Mouse (Mus musculus) embryonic facial prominence, embryonic 12.5 days (tissue): ENCODE results near the gene Txndc8. TPM values are rescaled to one million over a fixed set of nuclear protein-coding genes. Genes with fewer than 3 reads are reported as not detected.

ENCODE experiments used
- ATAC-seq: fragments of 200-750 bp; cut with Nextera tagmentation; 2 replicates; pipeline ENCODE4 v1.8.0; 2017; ENCODE audit not compliant: insufficient number of reproducible peaks, insufficient read depth, low FRiP score, low TSS enrichment
- H3K27ac ChIP-seq: fragments of 300-500 bp; sonication (generic); 2 replicates; pipeline ENCODE4 v1.5.1; 2016; ENCODE audit warnings: mild to moderate bottlenecking
- H3K27me3 ChIP-seq: fragments of 300-500 bp; sonication (generic); 2 replicates; pipeline ENCODE4 v1.6.1; 2016; ENCODE audit warnings: mild to moderate bottlenecking, moderate library complexity
- H3K36me3 ChIP-seq: fragments of 300-500 bp; sonication (generic); 2 replicates; pipeline ENCODE4 v1.6.1; 2016; ENCODE audit warnings: mild to moderate bottlenecking
- H3K4me1 ChIP-seq: fragments of 300-500 bp; sonication (generic); 2 replicates; pipeline ENCODE4 v1.6.1; 2016
- H3K4me2 ChIP-seq: fragments of 300-500 bp; sonication (generic); replicated peaks from 2 replicates; pipeline ENCODE4 v1.6.1; 2016; ENCODE audit warnings: mild to moderate bottlenecking, moderate library complexity
- H3K4me3 ChIP-seq: fragments of 300-500 bp; sonication (generic); 2 replicates; pipeline ENCODE4 v1.5.1; 2016; ENCODE audit warnings: mild to moderate bottlenecking
- H3K9ac ChIP-seq: fragments of 300-500 bp; sonication (generic); 2 replicates; pipeline ENCODE4 v1.6.1; 2016; ENCODE audit warnings: mild to moderate bottlenecking, moderate library complexity
- H3K9me3 ChIP-seq: fragments of 300-500 bp; sonication (generic); 2 replicates; pipeline ENCODE4 v1.6.1; 2016; ENCODE audit warnings: mild to moderate bottlenecking, moderate library complexity
- WGBS: fragments of 180-500 bp; shearing (Covaris S2); methylation state at CpG from one replicate; pipeline ENCODE4 v1.1.7; 2016; 5-methylcytosine and 5-hydroxymethylcytosine counted together
- polyA plus RNA-seq: library from polyadenylated mRNA; unstranded; fragments of >200 nt; fragmentation: Nextera tagmentation; extraction: Ambion mirVana; gene quantifications from 2 replicates; pipeline ENCODE4 v1.2.1, GENCODE M21; 2016

Txndc8 gene
- polyA plus RNA-seq, 1 experiment from 2014 or later: not detected

DNA sequence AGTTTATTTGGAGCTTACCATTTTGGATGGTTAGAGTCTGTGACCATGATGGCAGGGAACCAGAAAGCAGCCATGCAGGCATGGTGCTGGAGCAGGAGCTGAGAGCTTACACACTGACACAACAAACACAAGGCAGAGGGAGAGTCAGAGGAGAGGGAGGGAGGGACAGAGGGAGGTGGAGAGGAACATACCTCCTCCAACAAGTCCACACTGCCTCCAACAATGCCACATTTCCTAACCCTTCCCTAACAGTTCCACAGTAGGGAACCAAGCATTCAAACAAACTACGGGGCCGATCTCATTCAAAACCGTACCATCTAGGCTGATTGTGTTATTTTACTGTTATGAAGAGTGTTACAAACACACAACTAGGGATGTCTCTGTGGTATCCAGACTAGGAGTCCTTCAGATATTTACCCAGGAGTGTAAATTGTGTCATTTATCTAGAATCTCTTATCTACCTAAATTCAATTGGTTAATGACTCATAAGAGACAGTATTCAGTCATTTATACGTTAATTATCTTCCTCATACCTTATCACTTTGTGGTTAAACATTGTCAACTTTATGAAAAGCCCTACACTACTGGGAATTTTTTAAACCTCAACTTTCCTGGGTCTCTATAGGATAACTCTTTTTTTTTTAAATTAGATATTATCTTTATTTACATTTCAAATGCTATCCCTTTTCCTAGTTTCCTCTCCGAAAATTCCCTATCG is 34.4 kb downstream of the Txndc8 start:
- Histone ChIP-seq H3K27ac (no peak overlapping the region), H3K4me3 (no peak overlapping the region), H3K4me1 (no peaks in the 10 kb centered on the region), H3K9ac (no peak overlapping the region), H3K27me3 (no peaks in the 10 kb centered on the region), H3K4me2 (no peak overlapping the region), H3K36me3 (no peaks in the 10 kb centered on the region), H3K9me3 (no peaks in the 10 kb centered on the region)
- no peak for ATAC-seq
- WGBS: 90% methylated on average over 6 of the region's 6 CpGs

DNA sequence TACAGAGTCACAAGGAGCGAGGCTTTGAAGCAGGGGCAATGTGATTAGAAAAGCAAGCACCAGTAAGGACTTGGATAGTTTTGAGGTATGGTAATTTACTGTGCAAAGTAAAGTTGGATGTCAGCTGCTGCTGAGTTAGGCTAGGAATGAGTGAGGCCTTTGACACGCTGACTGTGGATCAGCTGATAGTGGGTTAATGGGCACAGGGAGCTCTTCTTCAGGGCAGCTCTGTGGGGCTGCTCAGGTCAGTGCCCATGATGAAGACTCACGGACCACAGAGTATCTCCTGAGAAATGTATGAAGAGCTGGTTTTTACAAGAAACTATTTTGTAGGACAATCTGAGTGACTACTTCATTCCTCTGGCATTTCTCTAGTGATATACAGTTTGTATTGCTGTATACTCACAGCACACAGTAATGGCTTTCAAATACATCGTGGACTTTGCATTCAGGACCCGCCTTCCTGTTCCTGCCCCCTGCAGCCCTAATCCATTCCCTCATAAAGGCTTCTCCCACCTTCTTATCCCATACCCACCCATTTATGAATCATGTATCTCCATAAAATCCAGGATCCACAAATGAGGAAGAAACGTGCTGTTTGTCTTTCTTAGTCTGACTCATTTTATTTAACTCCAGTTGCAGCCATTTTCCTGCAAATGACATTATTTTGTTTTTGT is 35.2 kb downstream of the Txndc8 start:
- ATAC-seq: no peak
- Histone ChIP-seq H3K4me2 (no peak overlapping the region), H3K9ac (no peak overlapping the region), H3K27ac (no peak overlapping the region), H3K4me3 (no peak overlapping the region), H3K27me3 (no peaks in the 10 kb centered on the region), H3K9me3 (no peaks in the 10 kb centered on the region), H3K4me1 (no peaks in the 10 kb centered on the region), H3K36me3 (no peaks in the 10 kb centered on the region)
- 79% methylated on average over 6 of the region's 6 CpGs for WGBS

GRCm38 (mm10) chr4:57970285-57970684 is 38.6 kb downstream of the Txndc8 start:
- Histone ChIP-seq H3K27me3 (no peaks in the 10 kb centered on the region), H3K36me3 (no peaks in the 10 kb centered on the region), H3K4me1 (no peaks in the 10 kb centered on the region), H3K4me2 (no peak overlapping the region), H3K9me3 (no peaks in the 10 kb centered on the region), H3K27ac (no peak overlapping the region), H3K4me3 (no peak overlapping the region), H3K9ac (no peak overlapping the region)
- ATAC-seq: no peak

DNA sequence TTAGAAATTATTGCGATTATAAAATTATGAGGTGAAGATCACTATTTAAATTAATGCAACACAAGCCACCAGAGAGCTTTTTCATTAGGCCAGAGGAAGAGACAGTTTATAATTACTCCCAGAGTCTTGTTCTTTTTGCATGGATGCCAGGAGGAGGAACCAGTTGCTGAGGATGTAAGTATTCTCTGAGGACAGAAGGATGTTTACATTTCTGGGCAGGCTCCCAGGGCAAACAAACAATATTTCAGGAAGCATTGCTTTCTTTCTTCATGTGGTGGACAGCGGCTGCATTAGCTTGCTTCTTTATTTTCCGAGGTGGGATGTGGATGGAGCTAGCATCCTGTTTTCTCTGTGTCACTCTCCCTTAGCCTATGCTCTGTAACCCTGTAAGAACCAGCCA is 41.7 kb downstream of the Txndc8 start:
- H3K27me3 ChIP-seq: no peaks in the 10 kb centered on the region
- no peaks in the 10 kb centered on the region for H3K4me1 ChIP-seq
- H3K4me2 ChIP-seq: no peak overlapping the region
- no peak overlapping the region for H3K4me3 ChIP-seq
- no peaks in the 10 kb centered on the region for H3K9me3 ChIP-seq
- H3K27ac ChIP-seq: no peak overlapping the region
- 51% methylated on average over 3 of the region's 3 CpGs for WGBS
- no peak overlapping the region for H3K9ac ChIP-seq
- ATAC-seq: no peak
- no peaks in the 10 kb centered on the region for H3K36me3 ChIP-seq

GRCm38 (mm10) chr4:57965516-57965915 is 43.4 kb downstream of the Txndc8 start:
- H3K4me1 ChIP-seq: no peaks in the 10 kb centered on the region
- no peaks in the 10 kb centered on the region for H3K9me3 ChIP-seq
- H3K36me3 ChIP-seq: no peaks in the 10 kb centered on the region
- H3K4me2 ChIP-seq: no peak overlapping the region
- H3K27ac ChIP-seq: no peak overlapping the region
- H3K27me3 ChIP-seq: no peaks in the 10 kb centered on the region
- 94% methylated on average over 4 of the region's 4 CpGs for WGBS
- no peak for ATAC-seq
- H3K4me3 ChIP-seq: no peak overlapping the region
- no peak overlapping the region for H3K9ac ChIP-seq

GRCm38 (mm10) chr4:57964143-57964542 is 44.8 kb downstream of the Txndc8 start:
- Histone ChIP-seq H3K4me3 (no peak overlapping the region), H3K9ac (no peak overlapping the region), H3K9me3 (no peaks in the 10 kb centered on the region), H3K27ac (no peak overlapping the region), H3K4me1 (no peaks in the 10 kb centered on the region), H3K4me2 (no peak overlapping the region), H3K36me3 (no peaks in the 10 kb centered on the region), H3K27me3 (no peaks in the 10 kb centered on the region)
- no peak for ATAC-seq
- WGBS: 74% methylated on average over 1 of the region's 1 CpGs

GRCm38 (mm10) chr4:57959056-57959455 is 49.9 kb downstream of the Txndc8 start:
- 87% methylated on average over 8 of the region's 8 CpGs for WGBS

GRCm38 (mm10) chr4:57958098-57958497 is 50.8 kb downstream of the Txndc8 start:
- Histone ChIP-seq H3K9me3 (no peaks in the 10 kb centered on the region), H3K27me3 (no peaks in the 10 kb centered on the region), H3K9ac (no peak overlapping the region), H3K36me3 (no peaks in the 10 kb centered on the region), H3K4me1 (peaks cover 30% of the 10 kb centered on the region), H3K4me2 (no peak overlapping the region), H3K4me3 (no peak overlapping the region), H3K27ac (no peak overlapping the region)
- ATAC-seq: no peak
- 59% methylated on average over 9 of the region's 9 CpGs for WGBS

More at GRCm38 (mm10) chr4:57959056-57959455, 49.9 kb downstream of the Txndc8 start:
- Histone ChIP-seq H3K4me1 (peaks cover 24% of the 10 kb centered on the region), H3K27me3 (no peaks in the 10 kb centered on the region), H3K36me3 (no peaks in the 10 kb centered on the region), H3K9me3 (no peaks in the 10 kb centered on the region), H3K27ac (no peak overlapping the region), H3K9ac (no peak overlapping the region), H3K4me2 (no peak overlapping the region), H3K4me3 (no peak overlapping the region)
- no peak for ATAC-seq

DNA sequence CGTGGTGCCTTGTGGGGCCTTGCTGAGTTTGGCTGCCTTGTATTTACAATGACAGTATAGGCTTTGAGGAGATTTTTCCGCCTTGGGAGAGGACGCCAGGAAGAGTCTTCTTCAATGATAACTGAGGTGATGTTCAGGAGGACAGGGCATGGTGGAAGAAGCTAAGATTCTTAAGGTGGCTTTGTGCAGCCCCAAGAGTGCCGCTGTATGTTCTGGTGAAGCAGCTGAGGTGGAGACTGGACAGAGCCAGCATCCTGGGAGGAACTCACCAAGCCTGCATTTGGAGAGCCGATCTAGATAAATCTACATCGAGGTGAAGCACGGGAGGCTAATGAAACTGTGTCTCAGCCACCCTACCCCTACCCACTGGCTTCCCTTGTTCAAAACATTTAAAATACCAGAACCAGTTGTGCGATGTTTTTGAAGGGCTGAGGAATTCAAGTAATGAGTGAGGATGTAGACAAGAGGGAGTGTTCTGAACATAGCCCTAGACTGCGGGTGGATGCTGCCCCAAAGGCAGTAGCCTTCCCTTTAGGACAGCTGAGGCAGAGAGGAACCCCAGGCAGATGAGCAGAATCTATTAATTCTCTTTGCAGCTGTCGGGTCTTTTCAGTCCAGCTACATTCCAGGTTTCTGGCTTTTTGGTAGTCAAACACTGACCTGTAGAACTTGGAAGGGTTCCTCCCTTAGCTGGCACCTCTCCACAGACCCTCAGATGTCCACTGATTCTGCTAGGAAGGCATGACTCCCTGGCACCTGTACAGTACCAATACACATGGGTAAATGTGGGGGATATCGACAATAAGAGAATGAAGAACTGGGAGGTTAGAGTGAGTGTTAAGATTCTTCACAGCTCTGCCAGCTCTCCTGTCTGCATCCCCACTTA is 51.5 kb downstream of the Txndc8 start:
- no peaks in the 10 kb centered on the region for H3K36me3 ChIP-seq
- ATAC-seq: no peak
- H3K9me3 ChIP-seq: no peaks in the 10 kb centered on the region
- peak overlapping the region; percentile 85 for H3K4me3 ChIP-seq
- no peaks in the 10 kb centered on the region for H3K27me3 ChIP-seq
- 38% methylated on average over 11 of the region's 11 CpGs for WGBS
- H3K4me1 ChIP-seq: peaks cover 30% of the 10 kb centered on the region
- H3K27ac ChIP-seq: peak overlapping the region; percentile 94; the same call in 1 of the 2 replicates
- H3K9ac ChIP-seq: 0 out of 2 replicates have a peak overlapping the region, but pooled peaks have one; percentile 49
- H3K4me2 ChIP-seq: peak overlapping the region; percentile 73

DNA sequence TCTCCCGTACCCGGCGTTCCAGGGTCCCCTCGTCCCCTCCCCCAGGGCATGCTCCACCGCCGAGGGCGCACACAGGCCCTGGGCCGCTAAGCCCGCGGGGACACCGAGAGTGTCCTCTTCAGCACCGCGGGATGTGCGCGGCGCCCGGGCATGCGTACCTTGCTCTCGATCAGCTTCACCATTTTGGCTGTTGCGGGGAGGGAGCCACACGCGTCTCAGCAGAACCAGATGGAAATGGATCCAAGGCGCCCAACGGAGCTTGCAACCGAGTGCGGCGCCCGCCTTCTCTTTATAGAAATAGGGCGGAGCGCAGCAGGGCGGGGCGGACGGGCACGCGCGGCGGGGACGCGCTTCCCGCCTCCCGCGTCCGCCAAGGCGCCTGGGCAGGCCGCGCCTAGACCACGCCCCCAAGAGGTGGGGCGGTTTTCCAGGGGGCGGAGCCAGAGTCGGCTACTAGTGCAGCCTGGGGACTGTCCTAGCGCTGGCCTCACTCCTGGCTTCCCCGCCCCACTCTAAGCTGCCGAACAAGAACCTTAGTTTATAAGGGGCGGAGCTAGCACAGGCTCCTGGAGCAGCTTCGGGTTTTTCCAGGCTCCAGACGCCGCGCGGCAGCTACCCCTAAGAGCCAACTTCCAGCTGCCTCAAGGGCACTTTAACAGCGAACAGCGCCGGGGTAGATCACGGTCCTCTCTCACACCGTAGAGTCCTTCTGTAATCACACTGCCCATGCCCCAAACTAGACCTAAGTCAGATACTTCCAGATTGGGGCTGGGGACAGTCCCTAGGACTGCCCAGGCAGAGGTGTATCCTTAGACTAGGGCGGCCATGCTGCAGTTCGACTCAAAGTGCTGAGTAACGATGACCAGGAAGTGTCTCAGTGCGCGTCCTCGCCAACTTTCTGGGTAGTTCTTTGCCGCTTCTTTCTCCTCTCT is 52.6 kb downstream of the Txndc8 start, which contains the start of gene Txn1:
Txn1 (minus strand) TSS at position 383 of the 932 bp plus-strand sequence.
- ATAC-seq: peak; percentile 98
- under 1% methylated on average over 71 of the region's 71 CpGs for WGBS
- peak within 1 kb of the TSS; percentile 89 for H3K9ac ChIP-seq
- peaks cover 30% of the 10 kb centered on the region for H3K4me1 ChIP-seq
- H3K36me3 ChIP-seq: peaks cover 9% of the 10 kb centered on the region
- H3K4me3 ChIP-seq: peak within 1 kb of the TSS; percentile 85
- H3K4me2 ChIP-seq: peak within 1 kb of the TSS; percentile 73
- no peaks in the 10 kb centered on the region for H3K27me3 ChIP-seq
- peaks cover 3% of the 10 kb centered on the region; the same call in 1 of the 2 replicates for H3K9me3 ChIP-seq
- peak within 1 kb of the TSS; percentile 94 for H3K27ac ChIP-seq

GRCm38 (mm10) chr4:57955544-57955958 is 53.4 kb downstream of the Txndc8 start:
- under 1% methylated on average over 25 of the region's 25 CpGs for WGBS
- Histone ChIP-seq H3K9me3 (peaks cover 3% of the 10 kb centered on the region; the same call in 1 of the 2 replicates), H3K36me3 (peaks cover 16% of the 10 kb centered on the region), H3K27me3 (no peaks in the 10 kb centered on the region), H3K27ac (peak overlapping the region; percentile 92), H3K4me1 (peaks cover 30% of the 10 kb centered on the region), H3K4me3 (peak overlapping the region; percentile 85), H3K9ac (peak overlapping the region; percentile 89), H3K4me2 (peak overlapping the region; percentile 73)
- peak; percentile 44 for ATAC-seq
